Mouse (Mus musculus) testis, adult 2 months (tissue): ENCODE results near the gene Cep112.

Experiments
- CTCF ChIP-seq: fragments of 200-500 bp; IDR thresholded peaks from 2 replicates; pipeline ENCODE4 v1.5.1; 2012; ENCODE audit warnings: low read depth, mild to moderate bottlenecking, inconsistent platforms, low read length, moderate library complexity; ENCODE audit not compliant: control insufficient read depth, insufficient read depth, insufficient replicate concordance
- POLR2A ChIP-seq: fragments of 200-500 bp; IDR thresholded peaks from 2 replicates; pipeline ENCODE4 v1.6.1; 2012; ENCODE audit warnings: low read depth, mild to moderate bottlenecking, inconsistent platforms, low read length, moderate library complexity; ENCODE audit not compliant: control insufficient read depth

- TF ChIP-seq POLR2A (no peak), CTCF (no peak)
Observed at GRCm38 (mm10) chr11:108851771-108852170, 426.8 kb downstream of the Cep112 start.
